Comparison of ENCODE assay signal across 8 mouse cellular contexts in the genomic region with DNA sequence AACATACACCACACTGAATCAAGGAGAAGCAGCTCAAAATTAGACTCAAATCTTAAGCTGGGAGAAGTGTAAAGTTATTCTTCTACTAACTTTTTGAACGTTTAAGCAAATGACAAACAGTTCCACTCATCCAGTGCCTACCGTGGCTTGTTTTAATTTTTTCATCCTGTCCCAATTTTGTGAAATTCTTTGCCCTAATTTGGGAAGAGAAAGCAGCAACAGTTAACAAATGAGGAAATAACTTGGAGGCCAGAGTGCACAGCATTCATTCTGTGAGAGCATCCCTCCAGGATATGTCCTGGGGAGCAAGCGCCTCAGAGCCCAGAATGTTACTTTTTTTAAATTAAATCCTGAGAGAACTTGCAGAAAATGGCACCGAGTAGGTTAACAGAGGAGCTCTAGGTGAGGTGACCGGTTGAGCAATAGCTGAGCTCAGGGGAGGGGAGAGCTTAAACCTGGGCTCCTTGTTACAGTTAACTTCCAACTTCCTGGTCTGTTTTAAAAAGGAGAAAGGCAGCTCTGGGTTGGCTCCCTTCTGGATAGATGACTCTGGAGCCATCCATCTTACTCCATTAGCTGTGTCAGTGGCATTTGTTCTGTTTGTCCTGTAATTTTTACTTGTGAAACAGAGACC. TPM values are rescaled to one million over a fixed set of nuclear protein-coding genes. Genes with fewer than 3 reads are reported as not detected.
DNase-seq lines count a peak whose midpoint lies in the region; ATAC-seq and TF ChIP-seq lines count a peak whose summit lies in the region.

No protein-coding gene starts in this region.

- no peak for TF ChIP-seq CTCF in left cerebral cortex, adult 2 months (IDR thresholded peaks at IDR 0.05)

- no peak for DNase-seq in left cerebral cortex, adult 2 months (ENCODE audit: extremely low spot score in 1 of 2, low spot score in 2 of 2)
- DNase-seq in left cerebral cortex, postnatal 10 days (ENCODE audit: extremely low spot score in 1 of 2, low spot score in 2 of 2): no peak
- no peak for DNase-seq in embryonic facial prominence, embryonic 14.5 days (ENCODE audit: low spot score)
- no peak for DNase-seq in limb, embryonic 11.5 days (ENCODE audit: low spot score)
- DNase-seq in gastrocnemius, postnatal 10 days: no peak
- no peak for DNase-seq in adrenal gland, postnatal 14 days

- peak overlapping the region; percentile 93; the same call in 1 of the 2 replicates for H3K4me3 ChIP-seq in left cerebral cortex, adult 2 months
- peak overlapping the region; percentile 76 for H3K4me3 ChIP-seq in embryonic facial prominence, embryonic 14.5 days (ENCODE audit: low read depth, low read length)
- H3K4me3 ChIP-seq in limb, embryonic 11.5 days (ENCODE audit: low read depth, low read length): peak overlapping the region; percentile 82; the same call in 1 of the 2 replicates
- peak overlapping the region; percentile 82; the same call in 1 of the 2 replicates for H3K4me3 ChIP-seq in neural tube, embryonic 14.5 days (ENCODE audit: low read depth, low read length)

- H3K36me3 ChIP-seq in embryonic facial prominence, embryonic 14.5 days (ENCODE audit: control insufficient read depth, insufficient read depth, low read length): peaks cover 24% of the 10 kb centered on the region
- peaks cover 2% of the 10 kb centered on the region; the same call in 1 of the 2 replicates for H3K36me3 ChIP-seq in limb, embryonic 11.5 days (ENCODE audit: control insufficient read depth, insufficient read depth, low read length)
- peaks cover 19% of the 10 kb centered on the region for H3K36me3 ChIP-seq in neural tube, embryonic 14.5 days (ENCODE audit: control insufficient read depth, insufficient read depth, low read length)

- no peak overlapping the region for H3K27ac ChIP-seq in left cerebral cortex, adult 2 months
- H3K27ac ChIP-seq in embryonic facial prominence, embryonic 14.5 days (replicated peaks; ENCODE audit: low read depth, low read length): no peak overlapping the region
- no peak overlapping the region for H3K27ac ChIP-seq in limb, embryonic 11.5 days (replicated peaks; ENCODE audit: low read depth, low read length)
- H3K27ac ChIP-seq in neural tube, embryonic 14.5 days (ENCODE audit: low read depth, low read length): no peak overlapping the region

- H3K27me3 ChIP-seq in embryonic facial prominence, embryonic 14.5 days (replicated peaks; ENCODE audit: control insufficient read depth, insufficient read depth, low read length): no peaks in the 10 kb centered on the region
- H3K27me3 ChIP-seq in limb, embryonic 11.5 days (ENCODE audit: control insufficient read depth, insufficient read depth, low read length): no peaks in the 10 kb centered on the region
- no peaks in the 10 kb centered on the region for H3K27me3 ChIP-seq in neural tube, embryonic 14.5 days (ENCODE audit: control insufficient read depth, insufficient read depth, low read length)

- WGBS in embryonic facial prominence, embryonic 14.5 days: 53% methylated on average over 5 of the region's 5 CpGs
- WGBS in limb, embryonic 11.5 days: 59% methylated on average over 5 of the region's 5 CpGs
- 83% methylated on average over 5 of the region's 5 CpGs for WGBS in neural tube, embryonic 14.5 days

- H3K9ac ChIP-seq in embryonic facial prominence, embryonic 14.5 days (ENCODE audit: low read depth, low read length): peak overlapping the region; percentile 87
- no peak overlapping the region for H3K9ac ChIP-seq in limb, embryonic 11.5 days (ENCODE audit: low read length)
- no peak overlapping the region for H3K9ac ChIP-seq in neural tube, embryonic 14.5 days (replicated peaks; ENCODE audit: low read depth, low read length)

- peak overlapping the region; percentile 70 for H3K4me2 ChIP-seq in embryonic facial prominence, embryonic 14.5 days (ENCODE audit: low read depth, low read length)
- H3K4me2 ChIP-seq in limb, embryonic 11.5 days (ENCODE audit: low read depth, severe bottlenecking): peak overlapping the region; percentile 74; the same call in 1 of the 2 replicates
- peak overlapping the region; percentile 82; the same call in 1 of the 2 replicates for H3K4me2 ChIP-seq in neural tube, embryonic 14.5 days (ENCODE audit: low read depth, low read length)

- no peaks in the 10 kb centered on the region for H3K9me3 ChIP-seq in embryonic facial prominence, embryonic 14.5 days (ENCODE audit: control insufficient read depth, low read length)
- no peaks in the 10 kb centered on the region for H3K9me3 ChIP-seq in limb, embryonic 11.5 days (ENCODE audit: control insufficient read depth, low read length)
- H3K9me3 ChIP-seq in neural tube, embryonic 14.5 days (ENCODE audit: control insufficient read depth, low read length): no peaks in the 10 kb centered on the region

- H3K4me1 ChIP-seq in embryonic facial prominence, embryonic 14.5 days (ENCODE audit: control insufficient read depth, insufficient read depth, low read length): peaks cover 10% of the 10 kb centered on the region
- H3K4me1 ChIP-seq in limb, embryonic 11.5 days (ENCODE audit: control insufficient read depth, insufficient read depth, low read length): peaks cover 12% of the 10 kb centered on the region
- peaks cover 16% of the 10 kb centered on the region for H3K4me1 ChIP-seq in neural tube, embryonic 14.5 days (ENCODE audit: control insufficient read depth, insufficient read depth, low read length)

- intact Hi-C loops in left cerebral cortex, adult 2 months (cut with DNase I): no loop called here
- intact Hi-C loops in left cerebral cortex, postnatal 10 days (cut with DNase I): no loop called here

- ATAC-seq in embryonic facial prominence, embryonic 14.5 days (ENCODE audit: low read depth): no peak
- no peak for ATAC-seq in limb, embryonic 11.5 days (ENCODE audit: insufficient number of reproducible peaks, low FRiP score, low TSS enrichment, low read depth)
- ATAC-seq in neural tube, embryonic 14.5 days (ENCODE audit: low read depth): no peak
- ATAC-seq in monocyte, adult 5-6 weeks (replicated peaks; ENCODE audit: insufficient number of reproducible peaks, low FRiP score, low TSS enrichment, poor library complexity, severe bottlenecking): no peak

RNA-seq across cellular contexts. Expression of gene M6pr, which starts 1.8 kb away (rescaled TPM):
- total RNA-seq in left cerebral cortex, adult 2 months (2021): 10 to 100 TPM; 69.5 TPM
- total RNA-seq in left cerebral cortex, postnatal 10 days (2021): 10 to 100 TPM; 45.1 to 46.1 TPM
- polyA plus RNA-seq in embryonic facial prominence, embryonic 14.5 days (2014; fragmentation: Nextera tagmentation; extraction: Ambion mirVana): 86.8 and 87.9 TPM in 2 replicates
- polyA plus RNA-seq in limb, embryonic 11.5 days (2014; fragmentation: Nextera tagmentation; extraction: Ambion mirVana): 82.0 and 85.4 TPM in 2 replicates
- 46.1 and 62.0 TPM in 2 replicates for polyA plus RNA-seq in neural tube, embryonic 14.5 days (2014; fragmentation: Nextera tagmentation; extraction: Ambion mirVana)
- 10 to 100 TPM; 32.1 to 35.6 TPM for total RNA-seq in gastrocnemius, postnatal 10 days (2021)
- total RNA-seq in monocyte, adult 5-6 weeks (2017): 361 to 422 TPM (median 372 TPM) in 3 replicates
- 123 and 132 TPM in 2 replicates for total RNA-seq in adrenal gland, postnatal 14 days (2021)

RNA-seq across cellular contexts. Expression of gene Klrg1, which starts 27.6 kb away (rescaled TPM):
- not detected for total RNA-seq in left cerebral cortex, adult 2 months (2021)
- total RNA-seq in left cerebral cortex, postnatal 10 days (2021): under 1 TPM; 0.24 to 0.32 TPM
- 0.14 and 0.19 TPM in 2 replicates for polyA plus RNA-seq in embryonic facial prominence, embryonic 14.5 days (2014; fragmentation: Nextera tagmentation; extraction: Ambion mirVana)
- polyA plus RNA-seq in limb, embryonic 11.5 days (2014; fragmentation: Nextera tagmentation; extraction: Ambion mirVana): 0.20 TPM in 1 of 2 replicates, not detected in the other
- polyA plus RNA-seq in neural tube, embryonic 14.5 days (2014; fragmentation: Nextera tagmentation; extraction: Ambion mirVana): 0.81 and 1.3 TPM in 2 replicates
- not detected for total RNA-seq in gastrocnemius, postnatal 10 days (2021)
- total RNA-seq in monocyte, adult 5-6 weeks (2017): 101 to 234 TPM (median 111 TPM) in 3 replicates
- total RNA-seq in adrenal gland, postnatal 14 days (2021): not detected in 2 replicates

RNA-seq across cellular contexts. Expression of gene Phc1, which starts 30.1 kb away (rescaled TPM):
- total RNA-seq in left cerebral cortex, adult 2 months (2021): 10 to 100 TPM; 57.9 to 64.0 TPM
- total RNA-seq in left cerebral cortex, postnatal 10 days (2021): 10 to 100 TPM; 69.0 to 76.4 TPM
- polyA plus RNA-seq in embryonic facial prominence, embryonic 14.5 days (2014; fragmentation: Nextera tagmentation; extraction: Ambion mirVana): 20.8 and 21.0 TPM in 2 replicates
- 36.9 and 37.2 TPM in 2 replicates for polyA plus RNA-seq in limb, embryonic 11.5 days (2014; fragmentation: Nextera tagmentation; extraction: Ambion mirVana)
- 40.8 and 41.9 TPM in 2 replicates for polyA plus RNA-seq in neural tube, embryonic 14.5 days (2014; fragmentation: Nextera tagmentation; extraction: Ambion mirVana)
- 10 to 100 TPM; 13.1 to 13.8 TPM for total RNA-seq in gastrocnemius, postnatal 10 days (2021)
- 4.1 to 7.6 TPM (median 6.6 TPM) in 3 replicates for total RNA-seq in monocyte, adult 5-6 weeks (2017)
- total RNA-seq in adrenal gland, postnatal 14 days (2021): 16.7 and 24.9 TPM in 2 replicates

Comparison
In these comparisons a context has a peak if more than half of its experiments do, and no peak if none do; other contexts are left out.
1. RNA of gene Klrg1, which starts 27.6 kb away (total RNA-seq): 101 to 234 TPM in monocyte, adult 5-6 weeks; 0.24 to 0.32 TPM in left cerebral cortex, postnatal 10 days, not detected in gastrocnemius, postnatal 10 days, not detected in left cerebral cortex, adult 2 months and not detected in adrenal gland, postnatal 14 days; every median in the first group is over 10 times any median in the second.
2. Peak in every context shown above with its lines, with median percentiles within 50 percentile points of each other: H3K4me3 ChIP-seq and H3K4me2 ChIP-seq.